Mouse (Mus musculus): Measurements from ENCODE around the gene Stpg1. TPM values are rescaled to one million over a fixed set of nuclear protein-coding genes. Genes with fewer than 3 reads are reported as not detected.

The Stpg1 gene
- total RNA-seq (2014; fragmentation: Nextera tagmentation) = not detected in 2 replicates
- total RNA-seq (2017) = 0.44 TPM in 1 of 2 replicates, not detected in the other
- polyA plus RNA-seq (2012) = not detected in 2 replicates

- peak; percentile 93 for DNase-seq (ENCODE audit: low spot score)
- peak; percentile 21; the same call in 1 of the 2 replicates for TF ChIP-seq CTCF (IDR thresholded peaks at IDR 0.05; ENCODE audit: low read depth, low read length)
- TF ChIP-seq GATA2 (IDR thresholded peaks at IDR 0.05; ENCODE audit: borderline replicate concordance, low read depth, low read length) = no peak
These were observed at the start of gene Stpg1, which contains the start of gene Nipal3 for GRCm38 (mm10) chr4:135494521-135495396. Stpg1 (plus strand) TSS chr4:135494790. Nipal3 (minus strand) TSS chr4:135495038.

GRCm38 (mm10) chr4:135451360-135452015 lies 43.1 kb upstream of the Stpg1 start:
- TF ChIP-seq POLR2AphosphoS5 (IDR thresholded peaks at IDR 0.05; ENCODE audit: insufficient replicate concordance, low read depth, low read length) (no peak), CTCF (IDR thresholded peaks at IDR 0.05; ENCODE audit: low read depth, low read length) (no peak), GATA1 (IDR thresholded peaks at IDR 0.05; ENCODE audit: borderline replicate concordance, low read length) (no peak), TAL1 (conservative IDR thresholded peaks at IDR 0.05; ENCODE audit: low read depth, low read length) (no peak), GATA2 (IDR thresholded peaks at IDR 0.05; ENCODE audit: borderline replicate concordance, low read depth, low read length) (no peak)

More at GRCm38 (mm10) chr4:135494521-135495396, at the start of gene Stpg1, which contains the start of gene Nipal3:
- Histone ChIP-seq H3K27me3 (ENCODE audit: insufficient read depth, low read length) (peaks cover 17% of the 10 kb centered on the region), H3K4me1 (ENCODE audit: insufficient read depth, low read depth, low read length) (peaks cover 21% of the 10 kb centered on the region), H3K36me3 (replicated peaks) (peaks cover 26% of the 10 kb centered on the region), H3K4me3 (ENCODE audit: low read depth, low read length) (peak within 1 kb of the TSS; percentile 88), H3K9me3 (replicated peaks) (no peaks in the 10 kb centered on the region)
- ATAC-seq (ENCODE audit: extremely low read depth, insufficient number of reproducible peaks, low FRiP score, poor library complexity, severe bottlenecking) = peak; percentile 88

GRCm38 (mm10) chr4:135453164-135453563 lies 41.4 kb upstream of the Stpg1 start:
- no peak for TF ChIP-seq POLR2AphosphoS5 (IDR thresholded peaks at IDR 0.05; ENCODE audit: insufficient replicate concordance, low read depth, low read length)
- TF ChIP-seq GATA1 (IDR thresholded peaks at IDR 0.05; ENCODE audit: borderline replicate concordance, low read length) = no peak
- TF ChIP-seq TAL1 (conservative IDR thresholded peaks at IDR 0.05; ENCODE audit: low read depth, low read length) = no peak
- no peak for TF ChIP-seq CTCF (IDR thresholded peaks at IDR 0.05; ENCODE audit: low read depth, low read length)
- no peak for TF ChIP-seq GATA2 (IDR thresholded peaks at IDR 0.05; ENCODE audit: borderline replicate concordance, low read depth, low read length)
- Histone ChIP-seq H3K9me3 (replicated peaks) (no peaks in the 10 kb centered on the region), H3K4me3 (ENCODE audit: low read depth, low read length) (no peak overlapping the region), H3K36me3 (replicated peaks) (peaks cover 32% of the 10 kb centered on the region), H3K4me1 (ENCODE audit: insufficient read depth, low read depth, low read length) (peaks cover 2% of the 10 kb centered on the region; the same call in 1 of the 2 replicates), H3K27me3 (ENCODE audit: insufficient read depth, low read length) (peaks cover 3% of the 10 kb centered on the region; the same call in 1 of the 2 replicates)
- DNase-seq (ENCODE audit: low spot score) (no peak), ATAC-seq (ENCODE audit: extremely low read depth, insufficient number of reproducible peaks, low FRiP score, poor library complexity, severe bottlenecking) (no peak)

More at GRCm38 (mm10) chr4:135451360-135452015, 43.1 kb upstream of the Stpg1 start:
- ATAC-seq (ENCODE audit: extremely low read depth, insufficient number of reproducible peaks, low FRiP score, poor library complexity, severe bottlenecking) (no peak), DNase-seq (ENCODE audit: low spot score) (no peak)
- Histone ChIP-seq H3K4me1 (ENCODE audit: insufficient read depth, low read depth, low read length) (peaks cover 2% of the 10 kb centered on the region; the same call in 1 of the 2 replicates), H3K36me3 (replicated peaks) (peaks cover 32% of the 10 kb centered on the region), H3K9me3 (replicated peaks) (no peaks in the 10 kb centered on the region), H3K27me3 (ENCODE audit: insufficient read depth, low read length) (peaks cover 6% of the 10 kb centered on the region; the same call in 1 of the 2 replicates), H3K4me3 (ENCODE audit: low read depth, low read length) (no peak overlapping the region)

- no peak for TF ChIP-seq POLR2AphosphoS5 (IDR thresholded peaks at IDR 0.05; ENCODE audit: insufficient replicate concordance, low read depth, low read length)
- TF ChIP-seq TAL1 (conservative IDR thresholded peaks at IDR 0.05; ENCODE audit: low read depth, low read length) = no peak
- TF ChIP-seq GATA1 (IDR thresholded peaks at IDR 0.05; ENCODE audit: borderline replicate concordance, low read length) = no peak
- no peak for TF ChIP-seq CTCF (IDR thresholded peaks at IDR 0.05; ENCODE audit: low read depth, low read length)
- no peak for TF ChIP-seq GATA2 (IDR thresholded peaks at IDR 0.05; ENCODE audit: borderline replicate concordance, low read depth, low read length)
- peaks cover 3% of the 10 kb centered on the region; the same call in 1 of the 2 replicates for H3K27me3 ChIP-seq (ENCODE audit: insufficient read depth, low read length)
- DNase-seq (ENCODE audit: low spot score) (no peak), ATAC-seq (ENCODE audit: extremely low read depth, insufficient number of reproducible peaks, low FRiP score, poor library complexity, severe bottlenecking) (no peak)
- no peaks in the 10 kb centered on the region for H3K4me1 ChIP-seq (ENCODE audit: insufficient read depth, low read depth, low read length)
- H3K4me3 ChIP-seq (ENCODE audit: low read depth, low read length) = no peak overlapping the region
- no peaks in the 10 kb centered on the region for H3K9me3 ChIP-seq (replicated peaks)
- peaks cover 32% of the 10 kb centered on the region for H3K36me3 ChIP-seq (replicated peaks)
These were observed 41.0 kb upstream of the Stpg1 start for GRCm38 (mm10) chr4:135453572-135453971.

DNA sequence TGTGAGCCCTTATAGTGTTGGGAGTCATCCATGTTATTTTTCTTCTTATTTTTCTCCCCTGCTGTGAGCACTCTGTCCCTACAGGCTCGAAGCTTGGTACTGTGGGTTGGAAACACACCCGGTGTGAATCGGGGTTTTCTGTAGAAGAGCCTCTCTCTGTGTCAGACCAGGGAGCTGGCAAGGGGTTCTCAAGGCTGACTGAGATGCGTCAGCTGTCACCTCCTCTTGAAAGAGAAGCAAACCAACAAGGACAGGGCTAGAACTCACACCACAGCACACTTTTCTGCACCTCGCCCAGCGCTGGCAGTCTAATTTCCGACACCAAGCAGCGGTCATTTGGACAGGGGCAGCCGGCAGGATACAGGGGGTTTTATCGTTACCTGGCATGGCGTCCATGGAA lies 31.2 kb upstream of the Stpg1 start:
- no peaks in the 10 kb centered on the region for H3K4me1 ChIP-seq (ENCODE audit: insufficient read depth, low read depth, low read length)

More for the DNA sequence above, 31.2 kb upstream of the Stpg1 start:
- no peak for TF ChIP-seq TAL1 (conservative IDR thresholded peaks at IDR 0.05; ENCODE audit: low read depth, low read length)
- TF ChIP-seq POLR2AphosphoS5 (IDR thresholded peaks at IDR 0.05; ENCODE audit: insufficient replicate concordance, low read depth, low read length) = no peak
- no peak for TF ChIP-seq CTCF (IDR thresholded peaks at IDR 0.05; ENCODE audit: low read depth, low read length)
- TF ChIP-seq GATA1 (IDR thresholded peaks at IDR 0.05; ENCODE audit: borderline replicate concordance, low read length) = no peak
- no peak for TF ChIP-seq GATA2 (IDR thresholded peaks at IDR 0.05; ENCODE audit: borderline replicate concordance, low read depth, low read length)
- no peak overlapping the region for H3K4me3 ChIP-seq (ENCODE audit: low read depth, low read length)
- ATAC-seq (ENCODE audit: extremely low read depth, insufficient number of reproducible peaks, low FRiP score, poor library complexity, severe bottlenecking) (no peak), DNase-seq (ENCODE audit: low spot score) (no peak)
- no peaks in the 10 kb centered on the region for H3K27me3 ChIP-seq (ENCODE audit: insufficient read depth, low read length)
- no peaks in the 10 kb centered on the region for H3K9me3 ChIP-seq (replicated peaks)
- peaks cover 47% of the 10 kb centered on the region for H3K36me3 ChIP-seq (replicated peaks)

Data from G1E (cell line).